Comparison of ENCODE assay signal across 8 mouse cellular contexts in genomic region chr10:79932736-79933135, GRCm38 (mm10). TPM values are rescaled to one million over a fixed set of nuclear protein-coding genes. Genes with fewer than 3 reads are reported as not detected.
A peak's percentile ranks its signal among the peaks of the same experiment; 100 is the strongest.
DNase-seq lines count a peak whose midpoint lies in the region; ATAC-seq and TF ChIP-seq lines count a peak whose summit lies in the region.

No protein-coding gene starts in this region.

- DNase-seq in layer of hippocampus, adult 11-12 months (ENCODE audit: low spot score), result peak; percentile 55
- no peak for DNase-seq in layer of hippocampus, postnatal 25 days (ENCODE audit: extremely low spot score in 1 of 2, low spot score in 1 of 2)
- DNase-seq in cerebellum, adult 11 months, result peak; percentile 61
- DNase-seq in gastrocnemius, postnatal 4 days (ENCODE audit: low spot score in 2 of 2), result peak; percentile 76 to 87
- DNase-seq in lung, adult 2 months, result peak; percentile 44
- DNase-seq in right cerebral cortex, postnatal 4 days, result peak; percentile 35
- no peak for DNase-seq in T-cell, adult 2 months (ENCODE audit: low spot score)

- peak overlapping the region; percentile 67 for H3K27ac ChIP-seq in intestine, embryonic 15.5 days

- 0 out of 2 replicates have a peak overlapping the region, but pooled peaks have one; percentile 24 for H3K4me2 ChIP-seq in intestine, embryonic 15.5 days (replicated peaks)

- peaks cover 29% of the 10 kb centered on the region for H3K36me3 ChIP-seq in intestine, embryonic 15.5 days

- no peaks in the 10 kb centered on the region for H3K27me3 ChIP-seq in intestine, embryonic 15.5 days (replicated peaks)

- H3K4me3 ChIP-seq in intestine, embryonic 15.5 days (replicated peaks), result no peak overlapping the region
- no peak overlapping the region for H3K4me3 ChIP-seq in lung, adult 2 months (replicated peaks; ENCODE audit: extremely low read depth, low read depth, low read length)

- no peak for TF ChIP-seq CTCF in lung, adult 2 months (IDR thresholded peaks at IDR 0.05; ENCODE audit: insufficient read depth, low read length)

- 22% methylated on average over 8 of the region's 8 CpGs for WGBS in intestine, embryonic 15.5 days
- 30% methylated on average over 8 of the region's 8 CpGs for WGBS in lung, adult 2 months

- no peaks in the 10 kb centered on the region for H3K9me3 ChIP-seq in intestine, embryonic 15.5 days

- H3K9ac ChIP-seq in intestine, embryonic 15.5 days, result peak overlapping the region; percentile 18; the same call in 1 of the 2 replicates

- no peak for ATAC-seq in intestine, embryonic 15.5 days

- H3K4me1 ChIP-seq in intestine, embryonic 15.5 days (replicated peaks), result peaks cover 78% of the 10 kb centered on the region
- H3K4me1 ChIP-seq in lung, adult 2 months (ENCODE audit: control insufficient read depth, insufficient read depth, low read length), result peaks cover 39% of the 10 kb centered on the region

- TF ChIP-seq POLR2A in lung, adult 2 months (IDR thresholded peaks at IDR 0.05; ENCODE audit: borderline replicate concordance, extremely low read depth, low read depth, low read length), result no peak

RNA-seq across cellular contexts. Expression of gene Arid3a, which starts 5.9 kb away (rescaled TPM):
- 1 to 10 TPM; 4.6 to 6.9 TPM for total RNA-seq in layer of hippocampus, postnatal 25 days (2021)
- total RNA-seq in gastrocnemius, postnatal 4 days (2021), result 1 to 10 TPM; 4.5 to 4.9 TPM
- 18.7 and 19.0 TPM in 2 replicates for polyA plus RNA-seq in intestine, embryonic 15.5 days (2015; fragmentation: Nextera tagmentation; extraction: Ambion mirVana)
- polyA plus RNA-seq in lung, adult 2 months (2012; rRNA removed), result 7.8 and 8.6 TPM in 2 replicates

RNA-seq across cellular contexts. Expression of gene R3hdm4, which starts 11.7 kb away (rescaled TPM):
- total RNA-seq in layer of hippocampus, postnatal 25 days (2021), result 100 to 1,000 TPM; 428 to 450 TPM
- total RNA-seq in gastrocnemius, postnatal 4 days (2021), result 100 to 1,000 TPM in 1 of 2 experiments, 10 to 100 TPM in 1; 97.9 to 102 TPM
- 108 and 116 TPM in 2 replicates for polyA plus RNA-seq in intestine, embryonic 15.5 days (2015; fragmentation: Nextera tagmentation; extraction: Ambion mirVana)
- 129 and 162 TPM in 2 replicates for polyA plus RNA-seq in lung, adult 2 months (2012; rRNA removed)

RNA-seq across cellular contexts. Expression of gene Kiss1r, which starts 16.0 kb away (rescaled TPM):
- total RNA-seq in layer of hippocampus, postnatal 25 days (2021), result 1 to 10 TPM; 6.6 to 6.7 TPM
- under 1 TPM; 0.41 to 0.56 TPM for total RNA-seq in gastrocnemius, postnatal 4 days (2021)
- polyA plus RNA-seq in intestine, embryonic 15.5 days (2015; fragmentation: Nextera tagmentation; extraction: Ambion mirVana), result 0.52 and 1.1 TPM in 2 replicates
- 20.9 and 24.4 TPM in 2 replicates for polyA plus RNA-seq in lung, adult 2 months (2012; rRNA removed)

RNA-seq across cellular contexts. Expression of gene Gm26602, which starts 22.1 kb away (rescaled TPM):
- not detected for total RNA-seq in layer of hippocampus, postnatal 25 days (2021)
- total RNA-seq in gastrocnemius, postnatal 4 days (2021), result not detected
- polyA plus RNA-seq in intestine, embryonic 15.5 days (2015; fragmentation: Nextera tagmentation; extraction: Ambion mirVana), result 17.7 TPM in 1 of 2 replicates, not detected in the other
- polyA plus RNA-seq in lung, adult 2 months (2012; rRNA removed), result not detected in 2 replicates

RNA-seq across cellular contexts. Expression of gene Med16, which starts 24.0 kb away (rescaled TPM):
- 10 to 100 TPM; 55.5 to 56.2 TPM for total RNA-seq in layer of hippocampus, postnatal 25 days (2021)
- total RNA-seq in gastrocnemius, postnatal 4 days (2021), result 10 to 100 TPM; 39.4 to 41.1 TPM
- 37.3 and 39.8 TPM in 2 replicates for polyA plus RNA-seq in intestine, embryonic 15.5 days (2015; fragmentation: Nextera tagmentation; extraction: Ambion mirVana)
- 76.2 and 79.1 TPM in 2 replicates for polyA plus RNA-seq in lung, adult 2 months (2012; rRNA removed)

Comparison
In these comparisons a context has a peak if more than half of its experiments do, and no peak if none do; other contexts are left out.
1. DNase-seq: peak in layer of hippocampus, adult 11-12 months (single experiment), cerebellum, adult 11 months (single experiment), gastrocnemius, postnatal 4 days (2 of 2), lung, adult 2 months (single experiment) and right cerebral cortex, postnatal 4 days (single experiment); none in layer of hippocampus, postnatal 25 days (0 of 2) and T-cell, adult 2 months (single experiment).
2. RNA of gene R3hdm4, which starts 11.7 kb away (total RNA-seq): 428 to 450 TPM in layer of hippocampus, postnatal 25 days; 97.9 to 102 TPM in gastrocnemius, postnatal 4 days; every median in the first group is over 4 times any median in the second.
3. RNA of gene Kiss1r, which starts 16.0 kb away (total RNA-seq): 6.6 to 6.7 TPM in layer of hippocampus, postnatal 25 days; 0.41 to 0.56 TPM in gastrocnemius, postnatal 4 days; every median in the first group is over 4 times any median in the second.